Mouse (Mus musculus) 3T3-L1 (cell line): ENCODE measurements around the gene 4930596D02Rik.

Experiments used
- DNase-seq: peaks from one replicate; pipeline ENCODE4 v3.0.0-alpha.2; 2015; ENCODE audit warnings: low read depth, low spot score

Gene 4930596D02Rik

DNA sequence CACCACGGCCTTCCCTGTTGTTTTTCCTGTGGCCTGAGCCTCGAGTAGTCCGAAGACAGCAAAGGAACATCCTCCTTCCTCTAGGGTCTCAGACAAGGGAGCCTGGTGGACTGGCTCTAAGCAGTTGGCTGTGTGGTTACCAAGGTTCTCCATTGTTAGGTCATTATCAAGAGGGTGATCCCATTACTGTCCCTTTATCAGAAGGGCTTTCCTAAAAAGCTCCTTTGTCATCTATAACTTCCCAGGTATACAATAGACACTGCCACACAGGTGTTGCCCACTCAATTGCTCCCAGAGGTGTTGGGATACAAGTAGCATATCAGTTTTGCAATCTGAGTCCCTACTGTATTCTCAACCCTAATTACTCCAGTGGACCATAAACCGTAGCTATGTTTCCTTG, at the start of gene 4930596D02Rik:
TSS of gene 4930596D02Rik (minus strand) at position 101 of the 400 bp plus-strand sequence.
- no peak for DNase-seq

DNA sequence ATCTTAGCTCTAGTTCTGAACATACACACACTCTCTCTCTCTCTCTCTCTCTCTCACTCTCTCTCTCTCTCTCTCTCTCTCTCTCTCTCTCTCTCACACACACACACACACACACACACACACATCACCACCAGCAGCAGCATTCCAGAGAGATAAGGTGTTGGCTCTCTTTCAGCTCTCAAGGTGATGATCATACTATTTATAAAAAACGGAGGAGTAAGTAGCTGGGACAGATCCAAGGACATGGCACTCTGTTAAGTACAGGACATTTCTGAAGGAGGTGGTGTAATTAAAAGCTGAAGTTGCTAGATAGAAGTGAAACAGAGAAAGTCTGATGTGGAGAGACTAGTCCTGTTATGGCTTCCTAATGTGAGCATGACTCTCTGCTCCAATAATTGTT, 41.5 kb upstream of the 4930596D02Rik start:
- no peak for DNase-seq

DNA sequence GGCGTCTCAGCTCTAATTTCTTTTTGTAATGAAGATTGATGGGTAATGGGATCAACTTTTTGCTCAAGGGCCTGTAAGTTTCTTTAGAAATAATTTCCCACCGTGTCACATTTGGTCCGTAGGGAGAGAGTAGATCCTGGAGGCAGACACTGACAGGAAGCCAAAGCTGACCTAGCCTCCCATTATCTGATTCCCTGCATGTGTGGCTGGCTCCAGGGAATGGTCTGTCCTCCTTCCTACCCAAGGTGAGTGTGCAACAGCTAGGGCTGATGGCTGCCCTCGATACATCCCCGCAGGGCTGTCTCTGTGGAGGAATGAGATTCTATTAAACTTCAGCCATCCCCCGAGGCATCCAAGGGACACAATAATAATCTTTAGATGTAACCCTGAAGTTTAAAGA, 33.5 kb upstream of the 4930596D02Rik start:
- no peak for DNase-seq

DNA sequence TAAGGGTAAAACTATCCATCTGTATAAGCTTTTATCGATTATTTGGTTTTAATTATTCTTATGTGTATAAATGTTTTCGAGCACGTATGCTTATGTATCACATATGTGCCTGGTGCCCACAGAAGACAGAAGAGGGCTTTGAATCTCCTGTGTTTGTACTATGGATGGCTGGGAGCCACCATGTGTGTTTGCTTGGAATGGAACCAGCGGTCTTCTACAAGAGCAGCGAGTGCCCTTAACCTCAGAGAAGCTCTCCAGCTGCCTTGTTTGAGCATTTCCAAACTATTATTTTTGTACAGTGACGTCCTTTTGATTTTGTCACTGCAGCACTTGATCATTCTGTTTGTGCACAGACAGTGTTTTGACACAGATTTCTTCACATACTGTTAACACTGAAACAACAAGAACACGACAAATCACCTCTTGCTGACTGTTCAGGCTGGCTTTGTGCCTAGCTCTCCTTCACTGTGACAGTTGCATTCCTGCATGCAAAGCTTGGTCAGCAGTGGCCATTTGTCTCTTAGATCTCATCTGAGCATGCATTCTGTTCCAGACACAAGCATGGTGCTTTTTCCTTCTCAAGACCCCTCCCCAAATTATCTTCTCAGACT, 30.4 kb upstream of the 4930596D02Rik start:
- no peak for DNase-seq

DNA sequence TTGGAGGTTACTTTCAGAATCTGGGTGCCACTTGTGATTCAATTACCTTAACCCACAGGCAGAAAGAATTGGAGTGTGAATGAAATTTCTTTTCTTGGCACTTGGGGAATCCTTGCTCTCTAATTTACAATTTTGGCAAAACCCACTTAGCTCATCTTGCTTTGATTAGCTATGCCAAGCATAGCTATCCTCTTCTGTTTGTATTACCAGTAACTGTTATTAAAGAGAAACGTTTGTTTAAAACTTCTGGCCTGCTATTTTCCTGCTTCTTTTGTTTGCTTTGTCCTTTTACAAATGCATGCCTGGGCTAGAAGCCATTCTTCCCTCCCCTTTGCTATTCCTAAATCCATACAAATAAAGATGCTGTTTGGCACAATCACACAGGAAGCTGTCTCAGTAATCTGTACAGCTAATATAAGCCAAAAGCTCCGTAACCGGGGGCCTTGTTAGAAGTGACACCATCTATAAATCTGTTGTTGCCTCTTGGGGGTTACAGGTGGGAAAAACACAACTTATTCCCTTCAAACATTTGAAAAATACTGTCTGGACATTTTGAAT, 19.0 kb downstream of the 4930596D02Rik start:
- DNase-seq, result no peak

DNA sequence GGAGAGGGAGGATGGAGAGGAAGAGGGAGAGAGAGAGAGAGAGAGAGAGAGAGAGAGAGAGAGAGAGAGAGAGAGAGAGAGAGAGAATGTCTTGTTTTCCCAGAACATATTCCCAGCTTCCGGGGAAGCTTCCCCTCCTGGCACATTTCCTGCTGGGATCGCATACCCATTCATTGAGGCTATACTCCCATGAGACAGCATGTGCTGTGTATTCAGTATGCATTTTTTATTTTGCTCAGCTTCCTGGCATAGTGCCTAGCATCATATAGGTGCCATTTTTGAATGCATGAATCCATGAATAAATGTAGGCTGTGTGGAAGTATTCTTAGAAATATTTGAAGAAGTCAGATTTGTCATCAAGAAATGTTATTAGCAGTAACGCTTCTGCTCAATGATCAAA, 31.7 kb downstream of the 4930596D02Rik start:
- DNase-seq, result no peak

DNA sequence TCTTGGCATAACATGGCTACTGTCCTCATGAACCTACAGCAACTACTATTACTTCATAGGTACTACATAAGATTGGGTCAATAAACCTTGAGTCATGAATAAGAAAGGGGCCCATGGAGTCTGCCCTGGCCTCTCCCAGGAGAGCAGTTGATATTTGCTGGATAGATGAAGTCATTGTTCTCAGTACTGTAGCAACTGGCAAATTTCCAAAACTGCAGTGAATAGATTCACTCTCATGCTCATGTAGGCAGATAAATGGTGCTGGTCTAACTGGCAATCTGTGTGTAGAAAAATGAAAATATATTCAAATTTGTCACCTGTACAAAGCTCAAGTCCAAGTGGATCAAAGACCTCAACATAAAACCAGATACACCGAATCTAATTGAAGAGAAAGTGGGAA, 38.5 kb downstream of the 4930596D02Rik start:
- DNase-seq, result no peak
